Mouse (Mus musculus) heart, postnatal 36 days (tissue): Measurements from ENCODE around the gene Col24a1. TPM values are rescaled to one million over a fixed set of nuclear protein-coding genes. Genes with fewer than 3 reads are reported as not detected.
A peak's percentile ranks its signal among the peaks of the same experiment; 100 is the strongest.
"Not testable (repeated sequence)": the region's sequence is repeated elsewhere in the genome, so short reads cannot be mapped to it uniquely, and the experiment has no call there.

Source experiments
- DNase-seq, 2 experiments: peaks; one replicate each; pipeline ENCODE4 v3.0.0; 2021 to 2022
- intact Hi-C: fragments of 180-260 bp; cut with DNase I; formaldehyde crosslinking; loops from one replicate; pipeline ENCODE4 v1.15.1; 2025
- total RNA-seq, 2 experiments: library from RNA; stranded (reverse); gene quantifications; 2 replicates each; pipeline ENCODE4 v1.2.3; 2021

Gene Col24a1
- total RNA-seq, 2 experiments from 2014 or later: 0.08 to 0.14 TPM

DNA sequence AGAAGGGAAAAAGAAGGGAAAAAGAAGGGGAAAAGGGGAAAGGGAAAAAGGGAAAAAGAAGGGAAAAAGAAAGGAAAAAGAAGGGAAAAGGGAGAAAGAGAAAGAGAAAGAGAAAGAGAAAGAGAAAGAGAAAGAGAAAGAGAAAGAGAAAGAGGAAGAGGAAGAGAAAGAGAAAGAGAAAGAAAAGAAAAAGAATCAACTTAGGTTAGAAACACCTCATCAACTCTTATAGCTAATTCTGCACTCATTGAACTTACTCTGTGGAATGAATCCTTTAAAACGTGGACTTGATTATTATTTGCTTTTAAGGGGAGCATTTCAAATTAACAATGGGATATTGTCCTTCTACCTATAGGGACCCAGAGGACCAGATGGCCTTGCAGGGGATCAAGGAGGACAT is 148.7 kb downstream of the Col24a1 start:
- DNase-seq: no peak
- intact Hi-C loops: no loop called here

DNA sequence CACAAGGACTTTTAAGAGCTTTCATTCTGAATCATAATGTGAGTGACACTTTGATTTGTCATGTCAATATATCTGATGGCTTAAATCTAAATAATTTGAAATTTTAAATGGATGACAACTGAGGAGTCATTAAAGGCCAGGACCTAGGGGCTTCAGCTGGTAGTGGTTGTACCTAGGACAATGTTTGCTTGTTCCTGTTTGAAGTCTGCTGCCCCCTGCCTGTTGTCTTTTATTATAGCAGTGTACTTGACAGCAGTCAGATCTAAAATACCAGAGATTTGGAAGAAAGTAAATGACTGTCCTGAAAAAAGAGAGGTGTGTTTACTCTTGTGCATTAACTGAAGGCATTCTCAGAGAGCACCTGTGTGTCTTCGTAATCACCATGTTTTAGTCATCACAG is 150.0 kb downstream of the Col24a1 start:
- peak; percentile 9 to 20 for DNase-seq
- intact Hi-C loops: no loop called here

DNA sequence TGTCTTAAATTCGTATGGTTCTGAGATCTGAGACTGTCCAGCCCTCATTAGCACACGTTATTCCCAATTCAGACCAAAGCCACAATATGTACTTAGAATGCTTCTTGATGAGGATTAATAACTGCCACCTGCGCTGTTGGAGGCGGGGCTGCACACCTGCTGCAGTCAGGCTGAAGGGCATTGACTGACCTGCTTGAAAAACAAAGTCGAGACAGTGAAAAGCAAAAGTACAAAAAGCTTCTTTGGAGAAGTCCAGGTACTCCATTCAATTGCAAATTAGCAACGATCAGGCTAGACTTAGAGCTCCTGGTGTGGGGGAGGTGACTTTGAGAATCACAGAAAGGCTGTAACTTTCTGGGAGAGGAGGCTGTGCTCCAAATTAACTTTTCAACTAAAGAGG is 150.9 kb downstream of the Col24a1 start:
- intact Hi-C loops, DNase-seq: not testable (repeated sequence)

DNA sequence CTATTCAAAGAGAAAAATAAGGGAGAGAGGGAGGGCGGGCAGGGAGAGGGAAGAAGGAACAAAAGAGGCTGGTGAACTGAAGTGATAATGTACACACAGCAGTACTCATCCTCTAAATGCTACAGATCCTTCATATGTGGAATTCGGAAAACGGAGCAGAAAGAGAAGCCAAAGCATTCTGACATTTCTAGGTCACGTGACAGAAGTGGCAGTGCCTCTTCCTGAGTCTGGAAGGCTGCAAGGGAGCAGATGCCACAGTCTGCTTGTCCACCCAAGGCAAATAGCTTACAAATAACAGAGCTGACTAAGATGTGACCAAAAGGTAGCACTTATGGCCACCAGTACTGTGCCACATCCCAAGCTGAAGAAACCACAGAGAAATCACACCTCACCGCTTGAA is 164.8 kb downstream of the Col24a1 start:
- intact Hi-C loops: no loop called here
- DNase-seq: no peak

DNA sequence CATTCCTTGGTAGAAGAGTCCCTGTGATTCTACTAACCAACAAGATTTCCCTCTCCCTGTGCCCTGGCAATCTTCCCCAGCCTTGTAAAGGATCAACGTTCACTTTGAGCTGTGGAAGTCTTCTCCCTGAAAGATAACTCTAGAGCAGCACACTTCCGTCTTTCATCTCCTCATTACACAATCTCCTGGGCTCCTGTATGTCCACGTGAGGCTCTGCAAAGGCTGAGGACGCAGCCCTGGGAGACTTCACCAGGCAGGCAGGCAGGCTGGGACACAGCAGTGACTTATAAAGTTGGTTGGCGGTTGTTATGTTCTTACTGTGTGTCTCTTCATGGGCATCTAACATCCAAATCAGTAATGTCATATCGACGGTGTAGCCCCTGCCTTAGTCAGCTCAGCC is 170.1 kb downstream of the Col24a1 start:
- no peak for DNase-seq
- intact Hi-C loops: no loop called here

DNA sequence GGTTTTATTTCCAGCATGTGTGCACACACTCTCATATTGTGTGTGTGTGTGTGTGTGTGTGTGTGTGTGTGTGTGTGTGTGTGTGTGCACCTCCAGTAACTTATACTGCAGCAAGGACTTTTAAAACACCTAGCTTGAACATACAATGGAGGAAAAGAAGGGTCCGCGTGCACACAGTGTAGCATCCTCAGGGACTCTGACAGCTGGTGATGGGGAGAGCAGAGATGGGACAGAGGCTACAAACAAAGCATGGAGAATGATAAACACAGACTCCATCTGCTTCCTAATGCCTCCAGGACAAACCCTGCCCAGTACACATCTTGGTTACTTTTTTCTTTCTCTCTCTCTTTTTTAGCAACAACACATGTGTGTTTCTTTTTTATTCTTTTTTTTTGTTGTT is 171.5 kb downstream of the Col24a1 start:
- intact Hi-C loops: no loop called here
- no peak for DNase-seq

DNA sequence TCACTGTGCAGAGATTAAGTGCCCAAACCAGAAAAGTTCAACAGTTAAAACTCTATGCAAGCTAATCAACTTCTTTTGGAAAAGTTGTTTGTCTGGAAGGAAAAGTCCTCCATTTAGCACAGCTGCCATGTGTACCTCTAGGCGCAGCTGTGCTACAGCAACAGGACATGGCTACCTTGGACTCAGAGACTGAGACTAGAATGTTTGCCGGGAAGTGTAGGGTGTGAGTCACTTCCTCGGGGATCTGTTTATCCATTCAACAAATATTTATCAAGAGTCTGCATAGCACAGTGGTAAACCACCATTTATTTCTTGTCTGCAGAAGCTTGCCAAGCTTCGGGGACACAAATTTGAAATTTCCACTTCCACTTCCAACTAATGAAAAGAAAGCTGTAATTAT is 178.8 kb downstream of the Col24a1 start:
- DNase-seq: no peak
- intact Hi-C loops: loop anchor here (10.0 kb wide), 1 partner anchor 434 kb away; no protein-coding TSS in a partner anchor

DNA sequence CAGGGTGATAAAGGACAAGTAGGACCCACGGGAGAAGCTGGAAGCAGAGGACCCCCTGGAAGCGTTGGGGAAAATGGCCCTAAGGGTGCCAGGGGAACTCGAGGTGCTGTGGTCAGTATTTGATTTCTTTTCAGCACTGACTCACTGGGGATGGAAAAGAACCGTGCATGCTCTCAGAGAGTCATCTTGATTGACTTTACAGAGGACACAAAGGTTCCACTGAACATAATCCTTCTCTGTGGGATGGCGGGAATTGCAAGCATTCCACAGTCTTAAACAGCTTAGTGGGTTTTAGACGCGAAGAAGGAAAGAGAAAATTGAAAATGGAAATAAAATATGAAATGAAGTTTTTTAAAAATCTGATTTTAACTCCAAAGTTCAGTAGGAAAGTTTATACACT is 181.9 kb downstream of the Col24a1 start:
- DNase-seq: no peak
- intact Hi-C loops: loop anchor here (10.0 kb wide), 1 partner anchor 431 kb away; no protein-coding TSS in a partner anchor

DNA sequence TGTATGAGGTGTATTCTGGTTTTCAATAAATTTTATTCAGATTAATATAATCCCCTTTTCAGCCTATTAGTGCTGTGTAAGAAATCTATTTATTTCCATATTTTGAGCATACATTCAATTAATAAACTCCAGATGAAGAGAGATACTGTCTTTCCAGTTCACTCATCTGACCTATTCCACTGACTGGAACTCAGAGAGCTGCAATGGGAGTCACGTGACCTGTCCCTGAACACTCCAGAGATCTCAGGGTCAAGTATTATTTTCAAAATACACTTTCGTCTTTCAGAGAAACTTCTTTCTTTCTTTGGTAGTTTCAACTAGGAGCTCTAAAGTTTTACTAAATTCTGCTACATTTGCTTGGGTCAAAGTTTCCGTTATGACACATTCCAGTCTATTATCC is 184.4 kb downstream of the Col24a1 start:
- intact Hi-C loops: loop anchor here (5.0 to 10.0 kb wide), 2 partner anchors 176 to 428 kb away; no protein-coding TSS in a partner anchor
- DNase-seq: no peak

DNA sequence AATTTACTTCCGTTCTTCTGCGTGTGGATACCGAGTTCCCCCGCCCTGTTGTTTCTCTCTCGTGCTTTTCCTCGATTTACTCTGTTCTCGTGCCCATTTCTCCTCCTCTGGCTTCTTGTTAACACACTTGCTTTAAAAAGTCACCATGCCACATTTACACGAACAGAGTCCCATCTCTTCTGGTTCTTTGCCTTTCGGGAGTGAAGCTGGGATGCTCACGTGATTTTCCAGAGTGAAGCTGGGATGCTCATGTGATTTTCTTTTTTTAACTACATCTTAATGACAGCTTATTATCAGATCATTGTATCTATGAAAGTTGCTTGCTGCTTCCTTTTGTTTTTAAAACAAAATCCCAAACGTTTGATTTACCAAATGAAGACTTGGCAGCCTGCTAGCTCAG is 184.8 kb downstream of the Col24a1 start:
- intact Hi-C loops: loop anchor here (5.0 to 10.0 kb wide), 2 partner anchors 175 to 428 kb away; no protein-coding TSS in a partner anchor

DNA sequence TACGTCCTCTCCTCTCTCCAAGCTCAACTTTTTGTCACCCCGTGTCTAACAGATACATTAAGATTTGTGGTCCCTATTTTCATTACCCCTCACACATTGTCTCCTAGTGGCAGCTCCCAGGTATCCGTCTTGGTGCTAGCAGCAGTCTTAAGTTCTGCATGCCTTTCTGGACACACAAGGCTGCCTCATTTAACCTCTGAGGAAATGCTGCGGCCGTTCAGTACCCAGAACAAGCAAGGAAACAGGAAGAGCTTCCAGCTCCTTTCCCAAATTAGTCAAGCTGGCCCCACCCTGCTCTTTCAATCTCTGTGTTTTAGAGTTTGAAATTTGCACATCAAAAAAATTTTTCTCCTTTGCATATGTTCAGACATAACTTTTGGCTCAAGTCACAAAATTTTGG is 186.2 kb downstream of the Col24a1 start:
- intact Hi-C loops: loop anchor here (5.0 to 10.0 kb wide), 2 partner anchors 174 to 426 kb away; no protein-coding TSS in a partner anchor
- peak in 1 of 2 experiments; percentile 19 for DNase-seq

More for the DNA sequence above, 184.8 kb downstream of the Col24a1 start:
- no peak for DNase-seq

DNA sequence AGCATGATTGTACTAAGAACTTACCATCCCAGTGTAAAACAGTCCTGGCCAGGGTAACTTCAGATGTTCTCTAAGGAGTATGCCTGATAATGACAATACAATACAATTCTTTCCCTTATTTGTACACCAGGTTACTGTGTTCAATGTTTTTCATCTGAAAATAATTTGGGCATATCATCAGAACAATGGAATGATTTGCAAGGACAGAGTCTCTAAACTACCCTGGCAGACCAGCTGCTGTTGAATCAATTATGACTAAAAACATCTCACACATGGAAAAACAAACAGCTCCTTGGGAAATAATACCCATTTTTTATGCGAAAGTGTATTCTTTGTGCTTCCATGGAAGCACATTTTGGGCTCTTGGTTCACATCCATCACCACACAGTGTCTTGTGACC is 198.0 kb downstream of the Col24a1 start:
- intact Hi-C loops: no loop called here
- no peak for DNase-seq

DNA sequence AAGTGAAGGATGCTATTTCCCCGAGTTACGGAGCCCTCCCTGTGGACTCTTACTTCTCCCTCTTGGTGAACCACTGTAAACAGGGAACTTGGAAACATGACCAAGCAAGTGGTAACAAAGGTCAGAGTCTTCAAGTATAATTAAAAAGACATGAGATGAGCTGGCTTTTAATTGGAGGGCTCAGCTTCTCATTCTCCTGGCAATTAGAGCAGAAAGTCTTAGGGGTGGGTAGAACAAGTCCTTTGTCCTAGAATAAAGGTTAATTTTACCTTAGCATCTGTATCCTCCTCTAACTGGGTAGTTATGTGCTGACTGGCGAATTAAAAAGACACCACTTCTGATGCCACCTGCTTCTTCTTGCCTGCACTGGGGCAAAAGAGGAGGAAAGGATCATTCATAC is 199.1 kb downstream of the Col24a1 start:
- no peak for DNase-seq
- intact Hi-C loops: no loop called here

DNA sequence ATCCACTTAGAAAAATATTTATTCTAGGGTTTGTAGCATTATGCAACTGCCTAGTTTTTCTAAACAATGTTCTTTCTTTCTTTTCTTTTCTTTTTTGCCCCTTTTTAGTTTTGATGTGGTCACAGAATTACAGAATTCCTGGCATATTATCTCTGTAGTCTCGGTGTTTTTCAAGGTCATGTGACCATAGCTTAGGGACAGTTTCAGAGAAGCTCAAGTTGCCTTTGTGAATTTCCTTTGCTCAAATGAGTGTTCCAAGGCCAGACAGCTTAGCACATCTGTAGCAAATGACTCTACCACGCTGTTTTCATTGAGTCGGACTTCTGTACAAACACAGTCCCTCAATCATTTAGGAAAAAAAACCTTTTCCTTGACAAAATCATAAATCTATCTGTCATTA is 205.9 kb downstream of the Col24a1 start:
- intact Hi-C loops: no loop called here
- DNase-seq: no peak

DNA sequence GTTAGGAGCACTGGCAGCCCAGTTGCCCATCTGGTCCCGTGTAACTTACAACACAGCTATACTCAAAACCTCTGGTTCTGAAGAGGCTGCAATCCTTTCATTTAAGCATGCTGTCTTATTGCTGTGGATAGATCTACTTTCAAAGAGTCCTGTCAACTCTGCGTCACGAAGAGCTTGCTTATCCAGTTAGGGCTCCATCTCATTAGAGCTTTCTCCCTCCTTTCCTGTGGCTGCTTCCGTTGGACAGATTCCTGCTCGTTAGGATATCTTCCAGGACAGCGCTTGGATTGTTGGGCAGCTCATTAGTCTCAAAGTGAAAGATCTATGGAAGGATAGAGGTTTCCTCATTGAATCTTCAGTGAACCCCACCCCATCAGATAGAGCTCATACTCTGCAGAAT is 206.6 kb downstream of the Col24a1 start:
- intact Hi-C loops: no loop called here

DNA sequence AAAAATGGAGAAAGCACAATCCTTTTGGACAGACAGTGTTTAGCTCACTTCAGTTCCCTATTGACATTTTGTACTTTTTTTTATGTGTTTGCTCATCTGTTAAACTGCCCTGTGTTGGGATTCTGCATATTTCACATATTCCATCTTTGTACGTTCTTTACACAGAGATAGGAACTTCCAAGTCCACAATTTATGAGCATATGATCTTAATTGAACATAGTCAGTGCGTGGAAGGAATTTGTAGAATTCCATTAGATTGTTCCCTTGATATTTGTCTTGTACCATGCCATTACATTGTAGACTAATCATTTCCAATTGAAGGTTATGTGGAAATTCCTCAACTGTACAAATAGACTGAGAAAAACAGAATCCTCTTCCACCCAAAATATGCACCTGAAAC is 212.6 kb downstream of the Col24a1 start:
- intact Hi-C loops: no loop called here

More for the DNA sequence above, 206.6 kb downstream of the Col24a1 start:
- no peak for DNase-seq

DNA sequence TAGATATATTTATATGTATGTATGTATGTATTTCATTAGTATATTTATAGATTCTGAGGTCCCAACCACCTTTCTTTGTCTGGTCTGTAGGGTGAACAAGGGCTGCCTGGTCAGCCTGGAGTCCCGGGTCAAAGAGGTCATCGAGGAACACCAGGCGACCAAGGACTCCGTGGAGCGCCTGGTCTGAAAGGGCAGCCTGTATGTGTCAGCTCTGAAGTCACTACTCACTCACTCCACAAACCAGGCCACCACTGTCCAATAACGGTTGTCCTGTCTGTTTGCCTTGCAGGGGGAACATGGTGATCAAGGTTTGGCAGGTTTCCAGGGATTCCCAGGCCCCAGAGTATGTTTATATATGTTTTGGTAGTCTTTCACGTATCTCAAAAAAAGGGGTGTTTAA is 216.3 kb downstream of the Col24a1 start:
- intact Hi-C loops: no loop called here
- DNase-seq: no peak

More for the DNA sequence above, 212.6 kb downstream of the Col24a1 start:
- DNase-seq: no peak

DNA sequence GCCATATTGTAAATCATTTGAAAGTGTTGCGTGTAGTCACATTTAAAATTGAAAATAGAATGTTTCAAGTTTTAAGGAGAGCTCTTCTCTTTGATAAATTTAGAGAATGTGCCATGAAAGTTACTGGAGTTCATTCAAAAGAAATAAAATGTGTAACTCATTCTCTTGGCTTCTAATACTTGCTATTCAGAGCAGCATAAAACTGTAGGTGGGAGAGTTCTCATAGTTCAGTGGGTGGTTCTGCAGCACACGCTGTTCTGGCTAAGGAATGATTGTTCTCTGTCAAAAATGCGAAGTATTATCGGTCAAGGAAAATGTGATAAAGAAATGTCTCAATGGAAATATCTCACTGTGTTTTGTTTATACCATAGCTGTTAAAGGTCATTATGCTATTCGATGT is 221.9 kb downstream of the Col24a1 start:
- intact Hi-C loops: no loop called here
- no peak for DNase-seq

DNA sequence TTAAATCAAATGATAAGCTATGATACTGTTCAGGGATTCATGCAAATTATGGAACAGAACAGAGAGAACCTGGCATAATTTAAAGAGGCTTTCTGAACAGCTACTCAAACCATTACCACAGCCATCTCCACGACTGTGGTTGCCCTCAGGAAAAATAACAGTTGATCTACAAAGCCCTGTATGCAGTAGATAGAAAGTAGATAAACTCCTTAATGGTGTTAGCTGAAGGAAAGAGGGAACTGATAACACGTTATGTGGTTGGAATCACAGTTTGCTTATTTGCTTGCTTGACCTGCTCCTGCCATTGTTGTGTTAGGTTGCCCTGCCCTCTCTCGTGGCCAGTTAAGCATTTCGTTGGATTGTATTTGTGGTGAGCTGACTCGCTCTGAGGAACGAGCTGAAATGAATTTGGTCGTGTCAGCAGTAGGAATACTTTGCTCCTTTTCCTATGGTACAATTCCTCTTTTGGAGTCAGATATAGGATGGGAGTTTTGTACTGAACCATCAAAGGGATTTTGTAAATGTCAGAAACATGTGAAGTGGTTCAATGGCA is 229.3 kb downstream of the Col24a1 start:
- DNase-seq: no peak
- intact Hi-C loops: no loop called here

DNA sequence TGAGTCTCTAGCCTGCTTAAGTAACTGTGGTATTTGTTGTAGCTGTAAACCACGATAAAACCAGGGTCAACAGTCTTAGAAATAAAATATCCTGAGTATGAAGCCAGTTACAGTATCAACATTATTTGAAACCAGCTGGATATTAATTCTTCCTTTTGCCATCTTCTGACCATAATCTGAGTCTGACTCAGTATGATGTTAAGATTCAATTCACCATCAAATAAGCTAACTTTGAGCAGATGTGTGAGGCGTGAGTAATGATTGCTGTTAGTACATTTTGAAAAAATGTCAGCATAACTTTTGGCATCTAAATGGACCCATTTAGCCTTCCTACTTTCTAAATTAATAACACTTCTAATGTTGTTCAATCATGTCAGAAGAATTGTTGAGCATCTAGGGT is 230.0 kb downstream of the Col24a1 start:
- intact Hi-C loops: no loop called here
- no peak for DNase-seq

DNA sequence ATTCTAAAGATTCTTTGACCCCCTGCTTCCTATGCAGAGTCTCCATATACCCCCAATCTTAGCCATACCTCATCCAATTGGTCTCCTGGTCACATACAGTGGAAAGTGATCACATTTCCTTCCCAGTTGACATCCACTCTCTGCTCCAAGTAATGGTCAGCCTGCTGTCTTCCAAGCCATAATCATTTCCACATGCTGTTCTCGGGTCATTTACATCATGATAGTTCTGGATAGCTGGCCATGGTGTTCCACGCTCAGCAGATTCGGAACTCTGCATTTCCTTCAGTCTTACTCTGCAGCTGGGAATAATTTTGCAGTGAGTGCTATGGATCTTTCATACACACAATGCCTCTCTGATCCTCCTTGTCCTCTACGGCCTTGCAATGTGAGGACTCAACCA is 233.0 kb downstream of the Col24a1 start:
- DNase-seq: no peak
- intact Hi-C loops: no loop called here

DNA sequence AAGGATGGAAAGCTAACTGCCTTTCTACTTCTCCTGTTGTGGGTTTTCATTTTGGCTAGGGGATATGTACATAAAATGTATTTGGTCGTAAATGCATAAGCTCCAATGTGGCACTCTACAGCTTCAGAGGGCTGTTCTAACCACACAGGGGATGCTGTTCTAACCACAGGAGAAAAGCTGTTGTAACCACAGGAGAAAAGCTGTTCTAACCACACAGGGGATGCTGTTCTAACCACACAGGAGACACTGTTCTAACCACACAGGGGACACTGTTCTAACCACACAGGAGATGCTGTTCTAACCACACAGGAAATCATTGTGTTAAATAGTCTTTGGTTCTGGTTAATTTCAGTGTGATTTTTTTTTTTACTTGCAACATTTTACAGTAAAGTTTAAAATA is 245.6 kb downstream of the Col24a1 start:
- DNase-seq: no peak
- intact Hi-C loops: no loop called here
